Mouse (Mus musculus) cerebellum, postnatal 36 days (tissue): ENCODE measurements around the gene Sgcd.

Experiments used
- DNase-seq, 2 experiments: peaks; one replicate each; pipeline ENCODE4 v3.0.0; 2021 to 2022; ENCODE audit warnings: mixed read lengths in 2 of 2

Gene Sgcd

DNA sequence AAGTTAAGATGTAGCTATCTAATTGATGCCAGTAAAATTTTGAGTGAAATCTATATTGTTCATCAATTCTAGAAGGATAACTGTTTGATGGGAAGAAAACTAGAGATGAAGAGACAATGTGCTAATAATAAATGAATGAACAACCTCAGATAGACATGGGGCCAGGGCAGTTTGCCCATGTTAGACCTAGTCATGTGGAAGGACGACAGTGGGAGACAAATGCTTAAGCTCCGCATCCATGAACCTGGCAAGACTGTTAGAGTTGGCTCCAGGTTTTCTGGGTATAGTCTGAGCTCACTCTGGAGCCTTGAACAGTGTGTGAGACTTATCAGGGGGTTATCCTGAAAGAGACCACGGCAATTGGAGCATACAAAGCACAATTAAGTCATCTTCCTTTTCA is 860.4 kb downstream of the Sgcd start:
- peak; percentile 7 to 10 for DNase-seq

DNA sequence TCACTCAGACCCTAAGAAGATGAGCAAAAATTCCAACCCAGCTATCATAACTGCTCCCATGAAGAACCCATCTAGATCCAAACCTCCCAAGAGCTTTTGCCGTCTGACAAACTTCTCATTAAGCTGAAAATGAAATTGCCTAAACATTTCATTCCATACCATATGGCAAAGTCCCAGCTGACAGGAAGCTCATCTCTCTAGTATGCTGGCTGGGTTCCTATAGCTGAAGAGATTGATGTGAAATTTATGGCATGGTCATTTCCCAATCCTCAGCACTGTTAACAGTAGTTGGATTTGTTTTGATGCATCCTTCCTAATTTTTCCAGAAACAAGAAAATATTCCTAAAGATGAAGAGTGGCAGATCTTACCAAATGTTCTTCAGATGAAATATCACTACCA is 867.9 kb downstream of the Sgcd start:
- no peak for DNase-seq

DNA sequence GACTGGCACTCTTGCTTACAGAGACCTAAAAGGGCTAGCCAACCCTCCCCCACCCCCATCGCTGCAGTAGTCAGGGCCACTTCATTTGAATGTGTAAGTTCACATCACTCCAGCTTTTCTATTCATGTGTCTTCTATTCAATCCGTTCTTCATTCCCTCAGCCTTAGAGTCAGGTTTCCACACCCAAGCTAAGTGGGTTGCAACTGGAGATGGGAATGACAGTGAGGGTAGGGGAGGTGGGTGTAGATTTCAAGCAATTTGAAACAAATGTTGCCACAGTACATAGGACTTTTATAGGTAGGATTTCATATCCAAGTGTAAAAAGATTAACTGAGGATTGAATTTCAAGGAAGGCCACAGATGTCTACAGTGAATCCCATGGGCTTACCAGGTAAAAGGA is 870.9 kb downstream of the Sgcd start:
- DNase-seq: no peak

- DNase-seq: peak; percentile 2 to 11
These were observed 874.4 kb downstream of the Sgcd start for GRCm38 (mm10) chr11:47114366-47114765.

DNA sequence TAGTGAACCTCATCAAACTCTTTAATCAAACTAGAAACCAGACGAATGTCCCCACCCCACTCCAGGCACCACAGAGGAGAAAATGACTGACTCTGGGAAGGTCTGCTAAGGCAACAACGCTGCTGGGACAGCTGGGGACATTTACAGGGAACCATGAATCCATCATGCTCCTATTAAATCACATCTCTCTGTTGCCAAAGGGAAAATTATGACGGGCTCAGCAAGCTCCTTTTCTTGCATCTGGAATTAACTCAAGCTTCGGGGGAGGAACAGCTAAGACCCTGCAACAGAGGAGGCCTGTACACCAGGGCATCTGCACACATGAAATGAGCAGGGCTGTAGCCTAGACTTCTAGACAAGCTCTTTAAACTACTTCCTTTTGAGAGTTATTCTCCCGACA is 875.7 kb downstream of the Sgcd start:
- no peak for DNase-seq

DNA sequence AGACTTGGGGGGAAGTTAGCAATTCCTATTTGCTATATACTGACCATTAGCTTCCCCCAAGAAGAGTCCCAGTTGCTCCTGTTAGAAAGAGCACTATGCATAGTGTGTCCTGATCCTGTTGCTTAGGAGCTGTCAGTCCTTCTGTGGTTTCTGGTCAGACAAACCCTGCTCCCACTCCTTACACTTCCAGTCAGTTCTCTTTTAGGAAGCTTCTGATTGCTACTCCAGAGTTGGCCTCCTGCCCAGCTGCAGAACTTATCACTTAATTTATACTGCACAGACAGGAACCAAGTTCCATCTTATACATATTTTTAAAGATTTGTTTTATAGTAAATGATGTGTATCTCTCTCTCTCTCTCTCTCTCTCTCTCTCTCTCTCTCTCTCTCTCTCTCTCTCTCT is 878.5 kb downstream of the Sgcd start:
- no peak for DNase-seq

GRCm38 (mm10) chr11:47107661-47108060 is 881.1 kb downstream of the Sgcd start:
- no peak for DNase-seq

DNA sequence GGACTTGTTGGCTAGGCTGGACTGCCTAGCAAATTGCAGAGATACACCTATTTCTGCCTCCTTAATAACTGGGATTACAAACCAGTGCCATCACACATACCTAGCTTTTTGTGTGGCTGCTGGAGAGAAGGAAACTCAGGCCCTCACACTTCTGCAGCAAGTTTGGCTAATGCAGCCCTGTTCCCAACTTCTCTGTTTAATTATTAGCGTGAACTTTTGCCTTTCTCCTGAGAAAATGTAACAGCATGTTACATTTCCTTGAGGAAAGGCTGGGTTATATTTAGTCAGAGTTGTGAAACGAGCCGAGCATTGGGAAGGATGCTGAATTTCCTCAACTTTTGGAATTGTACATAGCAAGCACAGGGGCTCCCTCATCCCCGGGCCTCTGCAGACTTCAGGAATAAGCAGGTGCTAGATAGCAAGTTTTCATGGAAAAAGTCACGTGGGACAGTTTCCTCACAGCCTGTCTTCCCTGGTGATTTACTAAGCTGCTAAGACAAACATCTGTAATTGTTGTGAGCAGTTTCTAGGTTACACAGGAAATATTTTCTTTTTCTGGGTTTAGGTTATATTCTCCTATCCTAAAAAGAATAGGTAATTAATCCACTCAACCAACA is 895.4 kb downstream of the Sgcd start:
- DNase-seq: no peak

GRCm38 (mm10) chr11:47082517-47082916 is 906.3 kb downstream of the Sgcd start:
- DNase-seq: no peak

DNA sequence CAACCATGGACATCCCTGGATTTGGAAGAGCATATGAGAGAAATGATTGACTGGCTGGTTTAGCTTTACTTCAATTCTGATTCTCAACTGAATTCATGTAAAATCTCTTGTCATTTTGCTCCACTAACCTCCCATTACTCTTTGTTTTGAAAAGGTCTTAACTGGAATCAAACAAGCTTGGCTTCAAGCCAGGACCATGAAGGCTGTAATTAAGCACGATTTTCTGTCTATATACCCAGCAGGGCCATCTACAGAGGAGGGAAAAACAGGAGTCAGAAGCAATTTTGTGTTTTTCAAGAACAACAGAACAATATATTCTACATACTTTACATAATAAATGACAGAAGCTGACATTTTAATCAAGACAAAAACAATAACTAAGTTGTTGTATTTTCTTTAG is 915.2 kb downstream of the Sgcd start:
- no peak for DNase-seq

GRCm38 (mm10) chr11:47071161-47071560 is 917.6 kb downstream of the Sgcd start:
- no peak for DNase-seq

GRCm38 (mm10) chr11:47069769-47070384 is 918.9 kb downstream of the Sgcd start:
- no peak for DNase-seq

DNA sequence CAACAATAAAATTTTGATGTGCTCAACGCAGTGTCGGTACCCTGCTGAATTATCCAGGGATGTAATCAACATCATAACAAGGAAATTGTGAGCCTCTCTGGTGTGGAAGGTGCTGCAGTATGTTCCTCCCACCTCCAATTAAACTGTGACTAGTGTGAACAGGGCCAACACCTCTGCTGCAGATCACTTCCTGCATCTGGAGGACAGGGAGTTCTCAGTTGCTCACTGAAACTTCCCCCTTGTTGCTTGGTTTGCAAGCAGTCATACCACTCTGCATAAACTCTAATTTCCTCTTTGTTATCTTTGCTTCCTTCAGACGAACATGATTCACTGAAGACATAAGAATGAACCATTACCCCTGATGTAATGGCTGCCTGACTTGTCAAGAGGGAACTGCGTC is 925.1 kb downstream of the Sgcd start:
- no peak for DNase-seq

GRCm38 (mm10) chr11:47050390-47050789 is 938.4 kb downstream of the Sgcd start:
- DNase-seq: no peak

- DNase-seq: no peak
These were observed 939.0 kb downstream of the Sgcd start for GRCm38 (mm10) chr11:47049756-47050155.

- DNase-seq: no peak
These were observed 956.5 kb downstream of the Sgcd start for GRCm38 (mm10) chr11:47032318-47032717.

DNA sequence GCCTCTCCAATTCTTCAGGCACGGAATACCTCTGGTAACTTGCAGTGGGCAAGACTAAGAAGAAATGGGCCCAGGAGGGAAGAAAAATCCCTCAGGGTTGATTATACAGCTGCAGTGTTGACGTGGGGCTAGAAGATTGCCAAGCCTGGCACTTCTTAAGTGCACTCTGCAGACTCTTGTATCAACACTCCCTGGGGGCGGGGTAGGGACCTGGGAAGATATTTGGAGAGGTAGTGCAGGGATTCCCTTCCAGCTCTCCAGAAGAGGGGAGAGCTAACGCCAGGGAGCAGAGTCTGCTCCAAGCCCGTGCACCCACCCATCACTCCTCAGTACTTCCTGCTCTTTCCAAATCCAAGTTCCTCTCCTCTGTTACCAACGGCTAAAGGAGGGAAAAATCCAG is 967.9 kb downstream of the Sgcd start:
- DNase-seq: no peak

DNA sequence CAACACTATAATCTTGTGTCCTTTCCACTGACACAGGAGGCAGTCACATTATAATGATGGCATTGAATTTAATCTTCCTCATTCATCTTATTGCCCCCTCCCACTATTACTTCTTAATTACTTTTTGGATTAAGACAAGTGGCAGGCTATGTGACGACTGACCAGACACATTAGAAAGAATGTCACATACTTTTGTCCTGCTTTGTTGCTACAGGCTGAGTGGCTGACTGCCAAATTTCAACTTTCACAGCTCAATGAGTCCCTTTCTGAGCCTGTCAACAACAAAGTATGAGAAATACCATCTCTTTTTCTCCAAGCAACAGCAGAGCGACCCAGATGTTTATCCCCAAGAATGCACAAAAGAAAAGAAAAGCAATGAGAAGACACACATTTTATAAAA is 970.6 kb downstream of the Sgcd start:
- DNase-seq: no peak

- DNase-seq: no peak
These were observed 973.1 kb downstream of the Sgcd start for GRCm38 (mm10) chr11:47015683-47016082.

GRCm38 (mm10) chr11:47014278-47014677 is 974.5 kb downstream of the Sgcd start:
- DNase-seq: no peak

DNA sequence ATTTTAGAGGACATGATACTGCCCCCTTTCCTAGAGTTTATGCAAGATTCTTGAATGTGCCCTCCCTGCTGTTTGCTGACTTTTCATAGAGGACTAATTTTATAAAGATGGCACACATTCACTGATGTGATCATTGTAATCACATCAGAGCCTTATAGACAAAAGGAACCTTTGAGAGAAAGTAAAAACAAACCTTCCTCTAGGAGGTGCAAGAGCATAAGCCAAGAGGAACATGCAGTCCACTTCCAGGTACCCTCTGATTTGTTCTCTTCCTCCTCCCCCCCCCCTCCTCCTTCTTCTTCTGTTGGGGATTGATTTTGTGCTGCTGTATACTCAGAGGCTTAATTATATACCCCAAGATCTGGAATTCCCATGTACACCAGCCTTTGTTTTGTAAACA is 978.6 kb downstream of the Sgcd start:
- DNase-seq: no peak

- no peak for DNase-seq
These were observed 983.4 kb downstream of the Sgcd start for GRCm38 (mm10) chr11:47005301-47005875.

- no peak for DNase-seq
These were observed 1049.5 kb downstream of the Sgcd start for GRCm38 (mm10) chr11:46939311-46939710.

GRCm38 (mm10) chr11:46924946-46925345 is 1063.8 kb downstream of the Sgcd start:
- DNase-seq: no peak

GRCm38 (mm10) chr11:46920244-46920643 is 1068.5 kb downstream of the Sgcd start:
- no peak for DNase-seq
